Mouse (Mus musculus): Measurements from ENCODE around the gene Clec4g.

DNA sequence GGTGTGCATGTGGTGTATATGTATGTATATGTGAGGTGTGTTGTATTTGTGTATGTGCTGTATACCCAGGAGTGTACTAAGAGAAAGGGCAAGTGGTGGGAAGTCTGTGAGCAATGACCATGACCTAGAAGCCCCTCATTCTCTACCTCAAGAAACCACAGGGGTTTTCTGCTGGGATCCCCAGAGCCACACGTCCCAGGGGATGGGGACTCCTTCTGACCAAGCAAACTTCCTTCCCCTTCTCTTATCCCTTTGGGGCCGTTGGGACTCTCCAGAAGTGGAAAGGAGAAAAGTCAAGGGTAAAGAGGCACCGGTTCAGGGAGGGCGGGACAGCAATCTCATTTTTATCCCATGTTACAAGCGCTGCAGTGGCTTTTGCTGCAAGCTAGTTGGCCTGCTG is 35.0 kb downstream of the Clec4g start:
- TF ChIP-seq POLR2A (IDR thresholded peaks at IDR 0.05; ENCODE audit: low read depth, low read length) = no peak
- TF ChIP-seq CTCF (conservative IDR thresholded peaks at IDR 0.05; ENCODE audit: insufficient read depth, insufficient read length, low read depth, low read length) = no peak
